In genomic region chr13:25187326-25187710, GRCm38 (mm10) we compare ENCODE assay signal across 8 mouse cellular contexts.
A peak's percentile ranks its signal among the peaks of the same experiment; 100 is the strongest.
DNase-seq lines count a peak whose midpoint lies in the region; ATAC-seq and TF ChIP-seq lines count a peak whose summit lies in the region.

No protein-coding gene starts in this region.

- WGBS in kidney, embryonic 15.5 days: 7% methylated on average over 6 of the region's 6 CpGs
- 4% methylated on average over 6 of the region's 6 CpGs for WGBS in forebrain, postnatal 0 days
- 8% methylated on average over 6 of the region's 6 CpGs for WGBS in midbrain, embryonic 11.5 days

- H3K4me2 ChIP-seq in kidney, embryonic 15.5 days: peak overlapping the region; percentile 40
- peak overlapping the region; percentile 31 for H3K4me2 ChIP-seq in forebrain, postnatal 0 days (ENCODE audit: low read depth)
- H3K4me2 ChIP-seq in midbrain, embryonic 11.5 days: peak overlapping the region; percentile 6; the same call in 1 of the 2 replicates

- no peak for ATAC-seq in kidney, embryonic 15.5 days (replicated peaks; ENCODE audit: low FRiP score)
- ATAC-seq in forebrain, postnatal 0 days: peak; percentile 45
- peak; percentile 71 for ATAC-seq in midbrain, embryonic 11.5 days (ENCODE audit: low FRiP score)

- no peak for DNase-seq in kidney, adult 11 months
- peak; percentile 65 for DNase-seq in brain, adult 2 months (ENCODE audit: low read depth, low spot score)
- peak; percentile 79 for DNase-seq in forebrain, postnatal 0 days
- DNase-seq in midbrain, embryonic 11.5 days (ENCODE audit: low spot score, missing footprints): peak; percentile 89
- no peak for DNase-seq in spleen, postnatal 10 days (ENCODE audit: low spot score in 2 of 2)
- DNase-seq in natural killer cell, adult 2 months (ENCODE audit: low spot score in 2 of 2): no peak
- no peak for DNase-seq in cerebellum, adult 18-20 months

- no peak overlapping the region for H3K9ac ChIP-seq in kidney, embryonic 15.5 days
- H3K9ac ChIP-seq in forebrain, postnatal 0 days: no peak overlapping the region
- H3K9ac ChIP-seq in midbrain, embryonic 11.5 days (ENCODE audit: low read length): no peak overlapping the region

- TF ChIP-seq CTCF in forebrain, postnatal 0 days (IDR thresholded peaks at IDR 0.05; ENCODE audit: low read depth): peak; percentile 75

- H3K27me3 ChIP-seq in kidney, embryonic 15.5 days: no peaks in the 10 kb centered on the region
- no peaks in the 10 kb centered on the region for H3K27me3 ChIP-seq in forebrain, postnatal 0 days (ENCODE audit: insufficient read depth, low read length)
- no peaks in the 10 kb centered on the region for H3K27me3 ChIP-seq in midbrain, embryonic 11.5 days (ENCODE audit: control insufficient read depth, insufficient read depth, low read length)

- no peak overlapping the region for H3K27ac ChIP-seq in kidney, embryonic 15.5 days
- no peak overlapping the region for H3K27ac ChIP-seq in forebrain, postnatal 0 days (ENCODE audit: low read depth, low read length)
- H3K27ac ChIP-seq in midbrain, embryonic 11.5 days (ENCODE audit: low read depth, low read length): no peak overlapping the region

- H3K4me3 ChIP-seq in kidney, embryonic 15.5 days (replicated peaks): no peak overlapping the region
- H3K4me3 ChIP-seq in forebrain, postnatal 0 days (ENCODE audit: low read depth, low read length): 0 out of 2 replicates have a peak overlapping the region, but pooled peaks have one; percentile 0
- H3K4me3 ChIP-seq in midbrain, embryonic 11.5 days (ENCODE audit: low read depth, low read length): no peak overlapping the region

- peaks cover 5% of the 10 kb centered on the region; the same call in 1 of the 2 replicates for H3K4me1 ChIP-seq in kidney, embryonic 15.5 days
- no peaks in the 10 kb centered on the region for H3K4me1 ChIP-seq in forebrain, postnatal 0 days (ENCODE audit: insufficient read depth)
- H3K4me1 ChIP-seq in midbrain, embryonic 11.5 days (ENCODE audit: control insufficient read depth, insufficient read depth, low read length): peaks cover 10% of the 10 kb centered on the region; the same call in 1 of the 2 replicates

- H3K9me3 ChIP-seq in kidney, embryonic 15.5 days (replicated peaks): no peaks in the 10 kb centered on the region
- H3K9me3 ChIP-seq in forebrain, postnatal 0 days (ENCODE audit: low read length): no peaks in the 10 kb centered on the region
- H3K9me3 ChIP-seq in midbrain, embryonic 11.5 days (ENCODE audit: control insufficient read depth, low read length): no peaks in the 10 kb centered on the region

- no peaks in the 10 kb centered on the region for H3K36me3 ChIP-seq in kidney, embryonic 15.5 days
- no peaks in the 10 kb centered on the region for H3K36me3 ChIP-seq in forebrain, postnatal 0 days (ENCODE audit: insufficient read depth)
- H3K36me3 ChIP-seq in midbrain, embryonic 11.5 days (ENCODE audit: control insufficient read depth, insufficient read depth, low read length): no peaks in the 10 kb centered on the region

Comparison
In these comparisons a context has a peak if more than half of its experiments do, and no peak if none do; other contexts are left out.
1. DNase-seq: peak in brain, adult 2 months (single experiment), forebrain, postnatal 0 days (single experiment) and midbrain, embryonic 11.5 days (single experiment); none in kidney, adult 11 months (single experiment), spleen, postnatal 10 days (0 of 2), natural killer cell, adult 2 months (0 of 2) and cerebellum, adult 18-20 months (0 of 2).
2. Peak in every context shown above with its lines, with median percentiles within 50 percentile points of each other: H3K4me2 ChIP-seq.